Mouse (Mus musculus): ENCODE results near the gene Rmnd1.

The Rmnd1 gene

GRCm38 (mm10) chr10:4390550-4390949 lies 41.6 kb downstream of the Rmnd1 start:
- DNase-seq, result no peak

- no peak for DNase-seq
Measured at GRCm38 (mm10) chr10:4389461-4390112, 42.6 kb downstream of the Rmnd1 start.

GRCm38 (mm10) chr10:4389036-4389435 lies 43.2 kb downstream of the Rmnd1 start:
- DNase-seq, result peak; percentile 24

GRCm38 (mm10) chr10:4388384-4388745 lies 43.8 kb downstream of the Rmnd1 start:
- peak; percentile 52 for DNase-seq

GRCm38 (mm10) chr10:4387701-4388383 lies 44.3 kb downstream of the Rmnd1 start, which contains the start of gene Zbtb2:
Zbtb2 (minus strand) TSS chr10:4388108.
- peak; percentile 69 for DNase-seq

GRCm38 (mm10) chr10:4386609-4387591 lies 45.3 kb downstream of the Rmnd1 start:
- peak; percentile 96 for DNase-seq

- no peak for DNase-seq
Measured at GRCm38 (mm10) chr10:4384244-4384643, 47.9 kb downstream of the Rmnd1 start.

- DNase-seq, result no peak
Measured at GRCm38 (mm10) chr10:4380748-4381147, 51.4 kb downstream of the Rmnd1 start.

- no peak for DNase-seq
Measured at GRCm38 (mm10) chr10:4376931-4377330, 55.3 kb downstream of the Rmnd1 start.

- DNase-seq, result no peak
Measured at GRCm38 (mm10) chr10:4376461-4376860, 55.7 kb downstream of the Rmnd1 start.

- DNase-seq, result no peak
Measured at GRCm38 (mm10) chr10:4375267-4375666, 56.9 kb downstream of the Rmnd1 start.

- DNase-seq, result no peak
Measured at GRCm38 (mm10) chr10:4374734-4375133, 57.5 kb downstream of the Rmnd1 start.

- no peak for DNase-seq
Measured at GRCm38 (mm10) chr10:4374239-4374638, 57.9 kb downstream of the Rmnd1 start.

GRCm38 (mm10) chr10:4373558-4373957 lies 58.6 kb downstream of the Rmnd1 start:
- DNase-seq, result no peak

GRCm38 (mm10) chr10:4372011-4372410 lies 60.2 kb downstream of the Rmnd1 start:
- peak; percentile 43 for DNase-seq

- no peak for DNase-seq
Measured at GRCm38 (mm10) chr10:4370105-4370504, 62.1 kb downstream of the Rmnd1 start.

GRCm38 (mm10) chr10:4364618-4365017 lies 67.6 kb downstream of the Rmnd1 start:
- DNase-seq, result no peak

GRCm38 (mm10) chr10:4357435-4357834 lies 74.8 kb downstream of the Rmnd1 start:
- DNase-seq, result no peak

GRCm38 (mm10) chr10:4356640-4357039 lies 75.5 kb downstream of the Rmnd1 start:
- DNase-seq, result no peak

- no peak for DNase-seq
Measured at GRCm38 (mm10) chr10:4355882-4356451, 76.2 kb downstream of the Rmnd1 start.

- no peak for DNase-seq
Measured at GRCm38 (mm10) chr10:4354371-4355260, 77.6 kb downstream of the Rmnd1 start.
